Mouse (Mus musculus) kidney, embryonic 15.5 days (tissue): Measurements from ENCODE around the gene Nmnat3. TPM values are rescaled to one million over a fixed set of nuclear protein-coding genes. Genes with fewer than 3 reads are reported as not detected.

Experiments
- ATAC-seq: fragments of 200-750 bp; cut with Nextera tagmentation; replicated peaks from 2 replicates; pipeline ENCODE4 v1.8.0; 2017; ENCODE audit warnings: moderate TSS enrichment; ENCODE audit not compliant: low FRiP score
- H3K27ac ChIP-seq: fragments of 300-500 bp; sonication (generic); 2 replicates; pipeline ENCODE4 v1.5.1; 2015; ENCODE audit warnings: mild to moderate bottlenecking, inconsistent platforms
- H3K27me3 ChIP-seq: fragments of 300-500 bp; sonication (generic); 2 replicates; pipeline ENCODE4 v1.6.1; 2015; ENCODE audit warnings: inconsistent platforms
- H3K36me3 ChIP-seq: fragments of 300-500 bp; sonication (generic); 2 replicates; pipeline ENCODE4 v1.6.1; 2015; ENCODE audit warnings: inconsistent platforms
- H3K4me1 ChIP-seq: fragments of 300-500 bp; sonication (generic); 2 replicates; pipeline ENCODE4 v1.6.1; 2015; ENCODE audit warnings: inconsistent platforms
- H3K4me2 ChIP-seq: fragments of 300-500 bp; sonication (generic); 2 replicates; pipeline ENCODE4 v1.6.1; 2015; ENCODE audit warnings: moderate library complexity, mild to moderate bottlenecking, inconsistent platforms
- H3K4me3 ChIP-seq: fragments of 300-500 bp; sonication (generic); replicated peaks from 2 replicates; pipeline ENCODE4 v1.5.1; 2015; ENCODE audit warnings: mild to moderate bottlenecking, inconsistent platforms
- H3K9ac ChIP-seq: fragments of 300-500 bp; sonication (generic); 2 replicates; pipeline ENCODE4 v1.6.1; 2015; ENCODE audit warnings: mild to moderate bottlenecking, inconsistent platforms
- H3K9me3 ChIP-seq: fragments of 300-500 bp; sonication (generic); replicated peaks from 2 replicates; pipeline ENCODE4 v1.6.1; 2016; ENCODE audit warnings: inconsistent platforms
- WGBS: fragments of 180-500 bp; shearing (Covaris S2); methylation state at CpG from one replicate; pipeline ENCODE4 v1.1.7; 2015; ENCODE audit warnings: mixed read lengths; 5-methylcytosine and 5-hydroxymethylcytosine counted together
- polyA plus RNA-seq: library from polyadenylated mRNA; unstranded; fragments of >200 nt; fragmentation: Nextera tagmentation; extraction: Ambion mirVana; gene quantifications from 2 replicates; pipeline ENCODE4 v1.2.1, GENCODE M21; 2015

The Nmnat3 gene
- polyA plus RNA-seq, 1 experiment from 2014 or later: 10.4 TPM

DNA sequence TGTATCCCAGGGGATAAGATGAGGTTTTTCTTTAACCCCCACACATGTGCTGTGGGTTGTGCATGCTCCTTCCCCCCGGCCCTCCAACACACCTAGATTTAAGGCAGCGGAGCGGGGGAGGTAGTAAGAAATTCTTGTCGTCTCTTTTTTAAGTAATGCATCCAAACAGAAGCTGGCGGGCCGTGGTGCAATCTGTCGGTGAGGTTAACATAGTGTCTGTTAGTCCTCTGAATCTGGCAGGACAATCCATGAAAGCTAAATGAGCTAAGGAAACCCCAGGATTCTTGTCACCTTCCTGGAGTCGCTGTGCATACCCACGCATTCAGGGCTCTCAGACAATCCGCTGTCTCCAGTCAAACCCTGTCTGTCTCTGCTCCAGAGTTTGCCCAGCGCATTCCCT, 87.7 kb downstream of the Nmnat3 start:
- 53% methylated on average over 11 of the region's 11 CpGs for WGBS
- peaks cover 10% of the 10 kb centered on the region for H3K4me1 ChIP-seq
- ATAC-seq: no peak

DNA sequence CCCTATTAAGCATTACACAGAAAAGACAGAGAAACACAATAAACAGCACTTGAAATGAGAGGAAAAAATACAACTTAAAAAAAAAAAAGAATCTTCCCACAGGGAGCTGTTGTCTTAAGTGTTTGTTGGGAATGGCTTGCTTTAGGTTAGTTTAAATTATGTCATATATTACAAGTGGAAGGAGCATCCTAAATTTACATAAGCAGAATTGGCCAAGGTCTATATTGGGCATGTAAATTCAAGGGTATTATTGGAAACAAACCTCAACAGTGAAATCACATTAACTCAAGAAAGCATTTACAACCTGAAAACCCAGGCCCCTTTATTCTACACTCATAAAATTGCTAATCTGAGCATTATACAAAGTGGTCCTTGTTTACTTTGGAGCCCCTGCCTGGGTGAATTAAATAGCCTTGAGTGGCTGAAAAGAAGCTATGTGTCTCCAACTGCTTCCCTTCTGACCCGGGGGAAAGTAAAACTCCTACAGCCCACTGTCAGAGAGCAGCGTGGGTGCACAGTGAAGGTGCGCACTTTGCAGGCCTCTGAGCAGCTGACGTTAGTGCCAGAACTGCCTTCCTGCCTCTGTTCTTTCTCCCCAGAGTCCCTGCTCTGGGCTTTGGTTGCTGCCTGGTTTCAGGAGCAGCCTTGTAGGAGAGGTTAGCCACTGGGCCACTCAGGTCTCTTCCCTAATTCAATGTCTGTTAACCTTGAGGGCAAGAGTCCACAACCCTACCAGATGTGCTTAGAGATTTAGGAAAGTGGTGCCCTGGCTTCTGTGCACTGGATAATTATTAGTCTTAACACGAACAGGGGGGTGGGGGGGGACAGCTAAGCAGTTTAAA, 88.3 kb downstream of the Nmnat3 start:
- 32% methylated on average over 5 of the region's 5 CpGs for WGBS
- H3K9ac ChIP-seq: no peak overlapping the region
- no peak overlapping the region for H3K27ac ChIP-seq
- no peaks in the 10 kb centered on the region for H3K36me3 ChIP-seq
- H3K9me3 ChIP-seq: no peaks in the 10 kb centered on the region
- no peaks in the 10 kb centered on the region for H3K27me3 ChIP-seq
- H3K4me2 ChIP-seq: no peak overlapping the region
- ATAC-seq: 0 out of 2 replicates have a peak, but pooled peaks have one; percentile 40
- no peak overlapping the region for H3K4me3 ChIP-seq
- peaks cover 10% of the 10 kb centered on the region for H3K4me1 ChIP-seq

More for the DNA sequence above, 87.7 kb downstream of the Nmnat3 start:
- Histone ChIP-seq H3K9ac (no peak overlapping the region), H3K4me2 (no peak overlapping the region), H3K9me3 (no peaks in the 10 kb centered on the region), H3K27ac (no peak overlapping the region), H3K36me3 (no peaks in the 10 kb centered on the region), H3K4me3 (no peak overlapping the region), H3K27me3 (no peaks in the 10 kb centered on the region)

DNA sequence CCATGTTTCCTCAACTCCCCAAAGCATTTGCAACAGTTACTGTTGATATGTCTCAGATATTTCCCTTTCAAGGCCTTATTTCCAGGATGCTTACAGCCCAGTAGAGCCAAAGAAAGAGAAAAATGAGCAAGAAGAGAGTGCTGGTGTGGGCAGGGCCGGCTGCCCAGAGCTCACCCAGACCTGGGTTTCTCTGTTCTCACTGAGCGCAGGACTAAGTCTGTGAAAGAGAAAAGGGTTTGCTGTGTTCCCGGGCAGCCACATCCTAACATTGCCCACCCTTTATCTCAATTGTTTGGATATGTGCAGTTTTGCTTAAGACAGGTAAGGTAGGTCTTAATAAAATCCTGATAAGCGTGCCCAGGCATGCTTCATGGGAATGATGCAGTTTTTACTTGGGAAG, 92.5 kb downstream of the Nmnat3 start:
- no peaks in the 10 kb centered on the region for H3K36me3 ChIP-seq
- no peak overlapping the region for H3K4me3 ChIP-seq
- H3K27me3 ChIP-seq: no peaks in the 10 kb centered on the region
- 84% methylated on average over 4 of the region's 4 CpGs for WGBS
- H3K4me1 ChIP-seq: peaks cover 10% of the 10 kb centered on the region
- H3K9ac ChIP-seq: no peak overlapping the region
- H3K4me2 ChIP-seq: no peak overlapping the region
- ATAC-seq: no peak
- H3K27ac ChIP-seq: no peak overlapping the region
- no peaks in the 10 kb centered on the region for H3K9me3 ChIP-seq

DNA sequence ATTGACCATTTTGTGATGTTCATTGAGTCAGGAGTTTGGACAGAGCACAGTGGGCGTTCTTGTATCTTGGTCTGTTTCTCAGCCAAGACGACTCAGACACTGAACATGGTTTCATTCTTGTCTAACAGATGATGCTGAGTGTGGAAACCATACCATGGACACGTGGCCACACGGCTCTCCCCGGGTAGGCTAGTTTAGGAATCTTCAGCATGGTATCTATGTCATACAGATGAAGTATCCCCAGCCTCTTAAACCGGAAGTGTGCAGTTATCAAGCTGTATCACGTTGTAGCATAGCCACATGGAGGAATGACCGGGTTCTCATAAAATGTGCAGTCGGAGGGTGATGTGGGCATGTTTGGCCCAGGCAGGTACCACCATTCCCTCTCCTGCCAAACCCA, 93.4 kb downstream of the Nmnat3 start:
- H3K4me2 ChIP-seq: no peak overlapping the region
- no peaks in the 10 kb centered on the region for H3K9me3 ChIP-seq
- no peak overlapping the region for H3K4me3 ChIP-seq
- peaks cover 5% of the 10 kb centered on the region for H3K4me1 ChIP-seq
- 90% methylated on average over 9 of the region's 9 CpGs for WGBS
- H3K36me3 ChIP-seq: no peaks in the 10 kb centered on the region
- no peaks in the 10 kb centered on the region for H3K27me3 ChIP-seq
- H3K27ac ChIP-seq: no peak overlapping the region
- ATAC-seq: no peak
- H3K9ac ChIP-seq: no peak overlapping the region

DNA sequence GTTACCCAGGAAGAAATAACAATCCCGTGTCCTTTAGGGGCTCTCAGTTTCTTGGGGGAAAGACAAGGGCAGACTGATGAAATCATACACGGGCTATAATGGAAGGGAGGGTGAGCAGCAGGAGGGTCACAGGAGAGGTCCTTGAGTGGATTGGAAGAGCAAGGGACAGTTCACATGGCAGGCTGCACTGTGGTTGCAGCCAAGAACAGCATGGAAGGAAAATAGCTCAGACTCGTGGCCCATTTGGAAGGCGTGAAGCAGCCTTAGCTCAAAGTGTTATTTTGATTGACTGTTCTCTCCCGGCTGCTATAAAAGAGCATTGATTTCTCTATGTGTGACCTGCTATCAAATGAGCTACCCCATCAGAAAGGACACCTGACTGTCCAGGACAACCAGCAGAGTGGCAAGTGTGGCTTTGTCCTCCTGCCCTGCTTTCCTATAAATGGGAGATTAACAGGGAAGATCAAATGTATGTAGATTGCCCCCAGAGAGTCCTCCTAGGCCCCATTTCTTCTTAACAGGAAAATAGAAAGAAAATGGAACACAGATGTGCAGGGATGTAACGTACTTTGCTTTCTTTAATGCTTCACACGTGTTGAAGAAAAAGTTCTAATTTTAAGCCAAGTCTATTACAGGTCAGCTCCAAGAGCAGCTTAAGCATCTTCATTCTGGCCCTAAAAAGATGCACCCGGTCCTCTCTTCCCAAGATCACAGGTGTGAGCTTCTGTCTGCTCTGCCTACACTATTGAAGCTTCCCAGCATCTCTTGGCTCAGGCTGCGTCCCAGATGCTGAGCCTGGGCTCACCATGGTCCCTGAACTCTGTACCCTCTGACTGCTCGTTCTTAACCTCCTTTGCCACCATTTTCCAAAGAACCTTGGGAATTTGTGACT, 100.8 kb downstream of the Nmnat3 start:
- H3K4me3 ChIP-seq: no peak overlapping the region
- no peak; the same call in 1 of the 2 replicates for ATAC-seq
- no peaks in the 10 kb centered on the region for H3K27me3 ChIP-seq
- no peaks in the 10 kb centered on the region for H3K36me3 ChIP-seq
- WGBS: 62% methylated on average over 10 of the region's 10 CpGs
- H3K9me3 ChIP-seq: no peaks in the 10 kb centered on the region
- H3K27ac ChIP-seq: no peak overlapping the region
- no peak overlapping the region for H3K9ac ChIP-seq
- no peak overlapping the region for H3K4me2 ChIP-seq
- H3K4me1 ChIP-seq: no peaks in the 10 kb centered on the region

DNA sequence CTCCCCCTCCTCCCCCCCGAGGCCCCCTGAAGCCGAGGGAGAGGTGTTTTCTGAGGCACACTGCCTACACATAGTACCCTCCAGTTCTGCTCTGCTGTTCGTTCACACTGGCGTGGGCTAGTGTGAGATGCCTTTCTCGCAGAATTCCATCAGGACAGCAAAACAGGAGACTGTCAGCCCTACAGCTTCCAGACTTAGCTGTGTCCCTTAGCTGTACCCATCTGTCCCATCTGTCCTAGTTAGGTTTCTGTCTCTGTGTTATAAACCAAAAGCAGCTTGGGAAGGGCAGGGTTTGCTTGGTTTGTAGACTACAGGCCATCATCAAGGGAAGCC, 101.4 kb downstream of the Nmnat3 start:
- H3K9me3 ChIP-seq: no peaks in the 10 kb centered on the region
- no peak overlapping the region for H3K9ac ChIP-seq
- H3K4me3 ChIP-seq: no peak overlapping the region
- no peaks in the 10 kb centered on the region for H3K4me1 ChIP-seq
- ATAC-seq: no peak
- 84% methylated on average over 5 of the region's 5 CpGs for WGBS
- H3K4me2 ChIP-seq: no peak overlapping the region
- no peaks in the 10 kb centered on the region for H3K36me3 ChIP-seq
- no peak overlapping the region for H3K27ac ChIP-seq
- no peaks in the 10 kb centered on the region; the same call in 1 of the 2 replicates for H3K27me3 ChIP-seq

DNA sequence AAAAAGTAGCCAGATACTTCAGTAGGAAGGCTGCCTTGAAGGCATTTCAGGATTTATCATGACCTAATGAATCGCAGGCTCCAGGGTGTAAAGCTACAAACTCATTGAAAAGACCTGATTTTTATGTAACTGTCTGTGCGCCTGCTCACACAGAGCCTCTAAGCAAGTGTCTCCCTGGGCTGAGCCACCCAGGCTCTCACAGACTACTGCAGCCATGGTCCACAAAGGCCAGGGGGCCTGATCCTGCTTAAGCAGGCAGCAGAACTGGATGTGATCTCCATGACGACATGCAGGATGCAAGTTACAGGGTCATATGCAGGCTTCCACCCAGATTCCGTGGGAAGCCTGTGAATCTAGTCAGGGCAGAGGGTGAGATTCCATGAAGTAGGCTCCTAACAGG, 106.3 kb downstream of the Nmnat3 start:
- no peaks in the 10 kb centered on the region; the same call in 1 of the 2 replicates for H3K27me3 ChIP-seq
- H3K36me3 ChIP-seq: no peaks in the 10 kb centered on the region
- no peak overlapping the region for H3K27ac ChIP-seq
- no peak overlapping the region for H3K9ac ChIP-seq
- H3K9me3 ChIP-seq: no peaks in the 10 kb centered on the region
- H3K4me1 ChIP-seq: no peaks in the 10 kb centered on the region
- 77% methylated on average over 4 of the region's 4 CpGs for WGBS
- no peak overlapping the region for H3K4me3 ChIP-seq
- no peak for ATAC-seq
- H3K4me2 ChIP-seq: no peak overlapping the region

DNA sequence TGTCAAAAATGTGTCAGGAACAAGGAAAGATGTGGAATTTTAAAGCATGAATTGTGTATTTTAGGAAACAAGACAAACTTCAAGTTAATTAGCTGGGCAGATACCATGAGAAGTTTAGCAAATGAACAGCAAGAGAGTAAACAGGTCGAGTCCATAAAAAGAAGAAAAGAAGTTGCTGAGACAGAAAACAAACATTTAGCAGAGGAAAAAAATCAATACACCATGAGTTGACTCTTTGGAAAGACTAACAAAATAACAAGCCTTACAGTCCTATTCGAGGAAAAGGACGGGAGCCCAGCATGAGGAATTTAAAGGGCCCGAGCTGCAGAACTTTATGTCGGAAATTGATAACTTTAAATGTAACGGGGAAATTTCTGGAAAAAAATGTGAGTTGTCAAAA, 110.0 kb downstream of the Nmnat3 start:
- Histone ChIP-seq H3K4me2 (no peak overlapping the region), H3K4me3 (no peak overlapping the region), H3K4me1 (no peaks in the 10 kb centered on the region), H3K36me3 (no peaks in the 10 kb centered on the region), H3K27me3 (no peaks in the 10 kb centered on the region; the same call in 1 of the 2 replicates), H3K9me3 (no peaks in the 10 kb centered on the region), H3K27ac (no peak overlapping the region), H3K9ac (no peak overlapping the region)
- no peak for ATAC-seq
- 80% methylated on average over 6 of the region's 6 CpGs for WGBS

DNA sequence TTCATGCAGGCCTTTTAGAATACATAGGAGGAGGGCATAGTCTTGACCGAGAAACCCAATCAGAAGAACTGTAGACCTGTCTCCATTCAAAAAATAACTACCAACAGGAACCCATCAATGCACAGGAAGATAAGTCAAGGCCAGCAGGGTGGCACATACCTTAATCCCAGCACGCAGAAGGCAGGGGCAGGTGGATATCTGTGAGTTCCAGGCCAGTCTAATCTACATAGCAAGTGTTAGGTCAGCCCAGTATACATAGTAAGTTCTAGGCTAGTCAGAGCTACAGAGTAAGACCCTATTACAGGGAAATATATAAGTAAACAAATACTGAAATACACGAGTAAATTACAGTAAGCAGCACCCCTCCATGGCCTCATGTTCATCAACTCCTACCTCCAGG, 110.6 kb downstream of the Nmnat3 start:
- H3K4me1 ChIP-seq: no peaks in the 10 kb centered on the region
- H3K9me3 ChIP-seq: no peaks in the 10 kb centered on the region
- H3K4me2 ChIP-seq: no peak overlapping the region
- no peak overlapping the region for H3K9ac ChIP-seq
- ATAC-seq: no peak
- no peak overlapping the region for H3K27ac ChIP-seq
- 90% methylated on average over 3 of the region's 3 CpGs for WGBS
- no peaks in the 10 kb centered on the region; the same call in 1 of the 2 replicates for H3K27me3 ChIP-seq
- H3K36me3 ChIP-seq: no peaks in the 10 kb centered on the region
- no peak overlapping the region for H3K4me3 ChIP-seq

DNA sequence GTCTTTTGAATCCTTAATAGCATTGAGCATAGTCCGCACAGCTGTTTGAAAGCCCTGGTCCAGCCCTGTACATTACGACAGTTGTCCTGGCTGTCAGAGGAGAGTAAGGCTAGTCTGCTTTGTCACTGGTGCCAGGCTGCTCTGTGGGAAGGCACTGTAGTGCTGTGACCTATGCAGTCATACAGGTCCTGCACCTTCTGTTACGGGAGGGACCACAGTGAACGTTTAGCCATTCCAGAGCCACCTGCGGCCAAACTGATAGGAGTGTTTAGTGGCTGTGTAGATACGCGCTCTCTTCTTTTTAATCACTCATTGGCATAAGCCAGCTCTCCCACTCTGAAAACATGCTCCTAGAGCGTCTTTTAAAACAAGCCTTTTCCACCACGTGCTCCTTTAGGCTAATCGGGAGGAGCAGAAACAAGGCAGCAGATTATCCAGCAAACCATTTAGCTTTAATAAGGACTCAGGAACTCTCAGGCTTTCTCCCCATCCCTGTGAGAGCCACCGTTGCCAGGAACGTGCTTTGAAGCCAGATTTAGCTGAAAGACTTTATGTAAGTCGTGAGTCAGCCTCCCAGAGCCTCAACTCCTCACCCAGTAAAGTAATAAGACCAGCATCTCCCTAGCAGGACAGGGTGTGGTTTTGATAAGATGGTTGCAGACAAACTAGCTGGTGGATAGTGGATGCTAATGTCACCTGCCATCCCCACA, 113.1 kb downstream of the Nmnat3 start:
- no peak for ATAC-seq
- H3K4me1 ChIP-seq: no peaks in the 10 kb centered on the region
- no peak overlapping the region for H3K9ac ChIP-seq
- no peak overlapping the region for H3K4me2 ChIP-seq
- H3K27me3 ChIP-seq: no peaks in the 10 kb centered on the region
- no peak overlapping the region for H3K27ac ChIP-seq
- no peaks in the 10 kb centered on the region for H3K36me3 ChIP-seq
- no peaks in the 10 kb centered on the region for H3K9me3 ChIP-seq
- 80% methylated on average over 13 of the region's 13 CpGs for WGBS
- H3K4me3 ChIP-seq: no peak overlapping the region

DNA sequence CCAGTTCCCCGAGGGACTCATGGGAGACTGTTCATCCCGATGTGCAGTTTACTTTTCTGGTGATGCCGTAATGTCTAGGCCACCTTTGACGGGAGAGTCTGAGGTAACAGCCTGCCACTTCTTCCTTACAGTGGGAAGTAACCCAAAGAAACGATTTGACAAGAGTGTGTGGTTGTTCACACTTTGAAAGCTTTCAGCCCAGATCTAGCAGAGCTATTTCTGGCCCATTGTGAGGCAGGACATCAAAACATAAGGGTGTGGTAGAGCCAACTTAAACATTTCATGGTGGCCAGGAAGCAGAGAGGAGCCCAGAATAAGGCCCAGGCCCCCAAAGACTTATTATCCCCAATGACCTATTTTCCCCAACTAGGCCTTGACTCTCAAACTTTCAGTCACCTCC, 114.4 kb downstream of the Nmnat3 start:
- Histone ChIP-seq H3K4me2 (no peak overlapping the region), H3K4me3 (no peak overlapping the region), H3K27me3 (no peaks in the 10 kb centered on the region), H3K27ac (no peak overlapping the region), H3K4me1 (no peaks in the 10 kb centered on the region), H3K9ac (no peak overlapping the region), H3K9me3 (no peaks in the 10 kb centered on the region), H3K36me3 (no peaks in the 10 kb centered on the region)
- WGBS: 73% methylated on average over 5 of the region's 5 CpGs
- no peak for ATAC-seq

DNA sequence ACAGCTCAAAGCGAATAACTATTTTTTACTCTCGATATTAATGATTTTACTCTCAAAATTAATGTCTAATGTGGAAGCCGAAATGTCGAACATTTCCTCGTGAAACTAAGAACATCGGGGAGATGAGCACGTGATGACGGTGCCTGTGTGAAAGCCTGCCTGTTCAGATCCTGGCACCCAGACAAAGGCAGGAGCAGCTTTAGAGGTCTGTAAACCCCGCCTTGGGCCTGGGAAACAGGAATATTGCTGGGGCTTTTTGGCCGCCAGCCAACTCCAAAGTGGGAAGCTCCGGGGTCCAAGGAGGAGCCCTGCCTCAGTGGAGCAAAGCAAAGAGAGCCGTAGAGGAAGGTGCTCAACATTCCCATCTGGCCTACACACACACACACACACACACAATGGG, 120.5 kb downstream of the Nmnat3 start:
- H3K9ac ChIP-seq: no peak overlapping the region
- no peak for ATAC-seq
- H3K9me3 ChIP-seq: no peaks in the 10 kb centered on the region
- no peak overlapping the region for H3K4me2 ChIP-seq
- H3K36me3 ChIP-seq: no peaks in the 10 kb centered on the region
- H3K4me1 ChIP-seq: no peaks in the 10 kb centered on the region
- no peak overlapping the region for H3K4me3 ChIP-seq
- 82% methylated on average over 12 of the region's 12 CpGs for WGBS
- no peaks in the 10 kb centered on the region for H3K27me3 ChIP-seq
- no peak overlapping the region for H3K27ac ChIP-seq
